Mouse (Mus musculus): ENCODE measurements around the gene Slc28a1.

The Slc28a1 gene

DNA sequence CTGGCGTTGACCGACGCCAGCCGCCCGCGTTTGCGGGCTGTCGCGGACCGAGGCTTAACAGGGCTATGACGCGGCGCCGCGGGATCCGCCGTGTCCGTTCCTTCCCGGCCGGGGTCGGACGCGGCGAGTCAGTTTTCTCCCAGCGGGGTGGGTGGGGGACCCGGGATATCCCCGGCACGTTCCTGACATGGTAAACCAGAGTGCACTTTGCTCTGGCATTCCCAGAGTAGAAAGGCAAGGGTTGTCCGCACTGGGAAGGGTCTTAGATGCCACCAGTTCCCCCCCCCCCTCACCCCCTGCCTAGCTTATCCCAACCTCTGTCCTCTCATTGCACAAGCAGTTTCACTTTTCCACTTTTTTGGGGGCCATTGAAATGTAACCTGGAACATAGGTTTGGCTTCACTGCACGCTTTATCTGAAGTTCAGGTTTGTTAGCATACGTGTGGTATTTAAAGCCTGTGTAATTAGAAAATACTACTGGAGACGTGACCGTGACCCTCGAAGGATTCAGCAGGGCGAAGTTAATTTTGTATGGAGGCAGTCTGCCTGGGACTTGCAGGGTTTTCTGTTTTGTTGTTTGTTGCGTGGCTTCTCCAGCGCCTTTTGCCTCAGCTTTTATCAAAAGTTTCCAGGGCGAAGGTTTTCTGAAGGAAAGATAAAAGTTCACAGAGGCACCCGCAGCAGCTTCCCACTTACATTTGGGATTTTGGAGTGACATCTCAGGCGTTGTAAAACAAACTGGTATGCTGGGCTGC lies 99.7 kb downstream of the Slc28a1 start:
- no peak for DNase-seq

DNA sequence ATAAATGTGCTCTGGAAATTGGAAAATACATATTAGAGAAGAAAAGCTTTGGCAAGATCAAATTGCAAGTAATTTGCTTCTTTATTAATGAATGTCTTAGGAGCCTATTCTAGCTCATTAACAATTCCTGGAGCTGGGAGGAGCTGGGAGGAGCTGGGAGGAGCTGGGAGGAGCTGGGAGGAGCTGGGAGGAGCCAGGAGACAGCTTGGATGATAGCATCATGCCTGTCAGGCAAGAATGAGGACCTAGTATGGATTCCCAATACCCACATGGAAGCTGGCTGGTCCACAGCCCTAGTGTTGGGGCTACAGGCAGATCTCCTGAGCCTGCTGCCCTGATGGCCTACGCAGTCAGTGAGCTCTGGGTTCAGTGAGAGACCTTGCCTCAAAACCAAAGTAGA lies 101.4 kb downstream of the Slc28a1 start:
- no peak for DNase-seq

DNA sequence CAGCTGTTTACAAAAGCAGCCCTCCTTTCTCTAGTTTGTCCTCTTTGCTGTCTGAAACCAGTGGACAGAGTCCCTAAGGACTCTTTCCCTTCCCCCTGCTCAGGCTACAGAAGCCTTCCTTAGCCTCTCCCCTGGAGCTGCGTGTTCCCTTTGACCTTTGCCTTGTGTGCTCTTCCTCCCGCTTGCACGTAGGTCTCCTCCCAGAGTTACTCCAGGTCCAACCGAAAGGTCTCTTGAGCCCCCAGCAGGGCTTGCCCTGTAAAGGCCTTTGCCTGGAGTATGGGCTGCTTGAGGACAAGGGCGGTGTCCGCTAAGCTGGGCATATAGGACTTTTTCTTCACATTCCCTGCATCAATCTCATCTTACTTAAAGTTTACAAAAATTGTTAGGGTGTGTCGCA lies 104.7 kb downstream of the Slc28a1 start:
- DNase-seq, result no peak

All from layer of hippocampus, adult 9-11 months (tissue).